Mouse (Mus musculus) urinary bladder, postnatal 14 days (tissue): ENCODE measurements around the gene Lysmd2.
A peak's percentile ranks its signal among the peaks of the same experiment; 100 is the strongest.

Source experiments
- DNase-seq: peaks from one replicate; pipeline ENCODE4 v3.0.0; 2021; ENCODE audit warnings: low spot score

Lysmd2 gene

GRCm38 (mm10) chr9:75630823-75631454 is 5.4 kb downstream of the Lysmd2 start:
- DNase-seq: no peak

DNA sequence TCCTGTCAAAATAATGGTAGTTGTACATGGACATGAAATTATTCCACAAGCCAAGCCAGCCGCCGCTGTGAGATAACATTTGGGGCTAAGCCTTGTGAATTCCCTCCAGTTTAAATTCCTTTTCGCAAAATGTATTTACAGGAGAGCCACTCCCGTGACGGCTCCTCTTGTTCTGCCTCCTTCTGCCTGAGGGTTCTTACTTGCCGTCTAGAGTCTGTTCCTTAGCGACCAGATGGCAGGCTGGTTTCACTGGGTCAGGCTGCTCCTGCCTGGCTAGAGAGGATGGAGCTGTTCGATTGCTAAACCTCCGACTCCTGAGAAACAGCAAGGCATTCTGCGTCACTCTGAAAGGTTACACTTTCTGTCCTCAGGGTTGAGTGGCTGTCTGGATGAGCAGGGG is 6.6 kb downstream of the Lysmd2 start:
- DNase-seq: no peak

DNA sequence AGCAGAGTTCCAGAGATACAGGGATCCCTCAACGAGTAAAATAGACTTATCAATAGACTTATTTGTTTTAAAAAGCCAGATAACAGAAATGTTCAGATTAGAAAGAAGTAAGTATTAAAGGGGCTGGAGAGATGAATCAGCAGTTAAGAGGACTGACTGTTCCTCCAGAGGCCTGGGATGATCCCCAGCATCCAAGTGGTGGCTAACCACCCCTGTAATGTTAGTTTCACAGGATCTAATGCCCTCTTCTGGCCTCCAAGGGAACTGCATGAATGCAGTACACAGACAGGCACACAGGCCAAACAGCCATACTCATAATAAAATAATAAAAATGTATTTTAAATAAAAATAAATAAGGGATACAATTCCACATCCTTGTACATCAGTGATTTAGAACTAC is 7.4 kb downstream of the Lysmd2 start:
- DNase-seq: no peak

GRCm38 (mm10) chr9:75633603-75634002 is 8.1 kb downstream of the Lysmd2 start:
- DNase-seq: no peak

DNA sequence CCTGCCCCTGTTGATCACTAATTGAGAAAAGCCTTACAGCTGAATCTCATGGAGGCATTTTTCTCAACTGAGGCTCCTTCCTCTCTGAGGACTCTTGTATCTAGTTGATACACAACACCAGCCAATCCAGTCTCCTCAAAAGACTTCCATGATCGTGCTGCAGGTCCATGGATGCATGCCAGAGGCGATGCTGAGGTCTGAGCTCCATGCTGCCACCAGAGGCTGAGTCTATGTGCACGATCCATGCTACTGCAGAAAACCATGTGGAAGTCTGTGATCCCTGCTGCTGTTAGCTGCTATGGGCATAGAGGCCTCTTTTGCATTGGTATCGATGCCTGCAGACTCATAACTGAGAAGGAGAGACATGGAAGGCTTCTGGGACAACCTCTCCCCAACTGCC is 8.7 kb downstream of the Lysmd2 start:
- no peak for DNase-seq

GRCm38 (mm10) chr9:75645405-75645804 is 19.9 kb downstream of the Lysmd2 start:
- no peak for DNase-seq

GRCm38 (mm10) chr9:75653981-75654911 is 28.7 kb downstream of the Lysmd2 start:
- peak; percentile 36 for DNase-seq

DNA sequence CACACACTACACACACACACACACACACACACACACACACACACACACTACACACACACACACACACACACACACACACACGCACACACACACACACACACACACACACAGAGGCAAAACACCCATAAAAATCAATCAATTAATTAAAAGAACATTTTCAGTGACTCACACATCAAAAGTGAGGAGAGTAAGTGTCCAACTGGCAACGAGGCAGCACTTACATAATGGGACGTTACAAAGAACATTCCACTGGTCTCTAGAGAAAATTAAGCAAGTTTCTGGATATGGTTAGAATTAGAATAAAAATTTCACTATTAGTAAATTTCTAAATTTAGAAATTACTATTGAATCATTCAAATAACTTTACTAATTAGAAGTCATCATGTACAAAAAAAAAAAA is 30.9 kb downstream of the Lysmd2 start:
- peak; percentile 24 for DNase-seq

- no peak for DNase-seq
Observed at GRCm38 (mm10) chr9:75660917-75661316, 35.4 kb downstream of the Lysmd2 start.

GRCm38 (mm10) chr9:75665364-75665763 is 39.8 kb downstream of the Lysmd2 start:
- DNase-seq: no peak

GRCm38 (mm10) chr9:75666612-75667011 is 41.1 kb downstream of the Lysmd2 start:
- DNase-seq: no peak

- no peak for DNase-seq
Observed at GRCm38 (mm10) chr9:75672769-75673168, 47.2 kb downstream of the Lysmd2 start.

DNA sequence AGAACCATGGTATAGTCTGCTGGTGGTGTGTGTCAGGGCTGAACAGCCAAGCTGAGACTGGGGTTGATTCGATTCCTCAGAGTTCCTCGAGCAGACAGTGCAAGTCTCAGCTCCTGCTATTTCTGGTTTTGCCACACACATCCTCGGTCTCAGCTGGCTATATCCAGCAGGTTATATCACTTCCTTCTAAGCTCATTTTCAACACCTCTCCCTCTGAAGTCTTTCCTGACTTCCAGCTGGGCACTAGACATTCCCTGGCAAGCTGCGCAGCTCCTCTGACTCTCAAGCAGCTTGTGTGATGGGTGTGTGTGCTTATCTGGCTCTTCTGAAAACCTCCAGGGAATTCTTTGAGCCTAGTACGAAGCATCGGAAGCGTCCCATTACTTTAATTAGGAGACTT is 50.7 kb downstream of the Lysmd2 start:
- DNase-seq: no peak

GRCm38 (mm10) chr9:75678341-75678740 is 52.8 kb downstream of the Lysmd2 start:
- no peak for DNase-seq

DNA sequence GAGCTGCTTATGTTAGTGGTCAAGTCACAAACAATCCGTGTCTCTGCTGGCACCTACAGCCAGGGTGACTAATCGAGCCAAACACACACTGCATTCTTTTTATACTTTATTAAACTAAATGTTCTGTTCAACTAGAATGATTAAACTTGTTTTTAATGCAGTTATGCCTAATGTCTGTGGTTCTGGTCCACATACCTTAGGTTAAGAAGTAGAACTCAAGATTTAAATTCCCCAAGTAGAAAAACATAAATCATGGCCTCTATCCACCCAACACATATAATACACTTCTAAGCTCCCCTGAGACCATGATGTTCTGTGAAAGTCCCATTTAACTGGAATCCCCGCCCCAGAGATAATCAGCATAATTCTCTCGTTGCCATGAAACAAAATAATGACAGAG is 54.1 kb downstream of the Lysmd2 start:
- no peak for DNase-seq

DNA sequence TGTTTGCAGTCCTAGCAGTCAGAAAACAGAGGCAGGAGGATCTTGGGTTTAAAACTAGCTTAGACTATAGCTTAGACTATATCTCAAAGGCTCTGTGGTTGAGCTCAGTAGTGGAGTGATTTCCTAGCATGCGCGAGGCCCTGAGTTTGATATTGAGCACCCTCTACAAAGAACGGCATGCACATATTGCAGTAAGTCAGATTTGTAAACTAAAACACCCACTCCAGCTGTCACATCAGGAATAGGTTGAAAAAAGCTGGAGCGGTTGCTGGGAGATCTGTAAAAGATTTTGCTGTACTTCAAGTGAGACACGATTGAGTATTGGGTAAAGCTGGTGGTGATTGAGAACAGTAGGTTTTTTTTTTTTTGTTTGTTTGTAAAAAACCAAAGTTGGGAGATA is 55.1 kb downstream of the Lysmd2 start:
- no peak for DNase-seq

DNA sequence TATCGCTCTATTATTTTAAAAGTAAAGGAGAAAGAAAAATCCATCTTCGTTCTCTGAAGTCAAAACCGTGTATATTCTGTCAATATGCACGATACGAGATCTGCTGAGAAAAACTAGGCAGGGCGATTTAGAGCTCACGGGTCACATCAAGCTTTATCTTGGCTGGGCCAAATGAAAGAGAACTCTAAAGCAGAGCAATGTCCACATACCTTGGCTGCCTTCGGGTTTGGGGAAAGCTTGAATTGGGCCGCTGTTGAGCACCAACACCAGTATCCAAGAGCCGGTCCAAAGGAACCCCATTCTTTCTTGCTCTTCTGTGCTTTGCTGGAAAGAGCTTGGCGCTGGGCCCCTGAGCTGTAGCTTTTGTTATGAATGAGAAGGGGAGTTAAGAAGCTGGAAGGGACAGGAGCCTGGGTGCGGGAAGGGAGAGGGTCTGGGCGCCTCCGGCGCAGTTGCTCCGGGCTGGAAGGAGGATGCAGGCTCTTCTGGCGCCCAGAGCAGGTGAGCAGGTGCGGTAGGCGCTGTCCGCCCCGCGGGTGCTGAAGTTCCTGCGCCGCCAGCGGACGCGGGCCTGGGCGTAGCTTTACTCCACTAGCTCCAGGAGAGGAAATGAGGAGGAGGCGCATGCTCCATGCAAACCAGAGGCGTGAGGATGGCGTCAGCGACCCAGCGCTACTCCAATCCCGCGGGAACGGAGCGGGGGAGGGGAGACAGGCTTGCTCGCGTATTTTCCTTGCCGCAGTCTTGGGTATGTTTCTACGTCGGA is 58.1 kb downstream of the Lysmd2 start, which contains the start of gene Scg3:
Gene Scg3 (minus strand): TSS at position 631 of the 766 bp plus-strand sequence.
- peak; percentile 72 for DNase-seq

DNA sequence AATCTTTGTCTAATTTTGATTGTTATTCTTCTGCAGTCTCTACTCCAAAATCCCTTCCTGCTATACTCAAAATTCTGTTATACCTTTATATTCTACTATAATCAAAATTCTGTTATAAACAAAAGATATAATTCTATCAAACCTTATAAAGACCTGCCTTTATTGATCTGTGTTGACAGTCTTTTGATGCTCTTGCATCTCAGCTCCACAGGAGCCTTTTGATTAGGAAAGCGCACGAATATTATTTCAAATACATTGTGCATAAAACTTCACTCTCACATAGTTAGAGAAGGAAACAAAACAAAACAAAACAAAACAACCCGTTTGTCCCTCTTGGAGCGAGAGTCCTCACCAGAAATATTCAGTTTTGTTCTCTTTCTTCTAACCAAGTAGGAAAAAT is 58.8 kb downstream of the Lysmd2 start:
- no peak for DNase-seq

DNA sequence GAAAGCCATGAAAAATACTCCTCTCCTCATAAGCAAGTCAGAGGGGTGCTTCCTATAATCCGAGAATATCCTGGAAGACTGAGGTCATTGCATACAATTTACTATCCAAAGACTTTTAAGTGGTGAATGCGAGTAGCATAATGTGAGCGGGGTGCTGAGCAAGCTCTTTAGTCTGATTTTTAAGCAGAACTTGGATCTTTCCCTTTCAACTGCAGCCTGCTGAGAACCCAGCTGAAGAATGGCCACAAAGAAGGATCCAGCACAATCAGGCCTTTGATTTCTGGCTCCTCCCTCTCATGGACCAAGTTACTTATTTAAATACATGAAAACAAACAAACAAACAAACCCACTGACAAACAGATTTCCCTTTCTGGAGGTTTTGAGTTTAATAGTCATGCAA is 59.2 kb downstream of the Lysmd2 start:
- DNase-seq: no peak
